In genomic region chr5:51823657-51824056, GRCm38 (mm10) we compare ENCODE assay signal across 16 mouse cellular contexts.
"Had no signal": no experiment of that assay in that cellular context is flagged by ENCODE, and none has a peak within 500 bp of the region (broad histone marks: within the 10 kb centered on the region; RNA-seq: fewer than 3 reads in every experiment).

No protein-coding gene starts in this region.

- H3K36me3 ChIP-seq: liver, embryonic 13.5 days; midbrain, embryonic 12.5 days; neural tube, embryonic 12.5 days; neural tube, embryonic 15.5 days had no signal

- H3K4me2 ChIP-seq: liver, embryonic 13.5 days; midbrain, embryonic 12.5 days; neural tube, embryonic 12.5 days; neural tube, embryonic 15.5 days had no signal

- H3K27ac ChIP-seq: kidney, postnatal 0 days; layer of hippocampus, adult 2 months; midbrain, embryonic 12.5 days; neural tube, embryonic 12.5 days; neural tube, embryonic 15.5 days; stomach, postnatal 0 days had no signal

- H3K4me3 ChIP-seq: layer of hippocampus, adult 2 months; liver, embryonic 13.5 days; midbrain, embryonic 12.5 days; neural tube, embryonic 12.5 days; neural tube, embryonic 15.5 days had no signal

- H3K27me3 ChIP-seq: liver, embryonic 13.5 days; midbrain, embryonic 12.5 days; neural tube, embryonic 12.5 days; neural tube, embryonic 15.5 days had no signal

- DNase-seq: kidney, postnatal 25 days; layer of hippocampus, adult 9-11 months; liver, embryonic 13.5 days; lung, adult 2 months; lung, postnatal 14 days; lung, postnatal 4 days; right cerebral cortex, adult 18-20 months; right cerebral cortex, postnatal 14 days; right cerebral cortex, postnatal 4 days; thymus, postnatal 25 days had no signal

- H3K4me1 ChIP-seq: midbrain, embryonic 12.5 days; neural tube, embryonic 12.5 days; neural tube, embryonic 15.5 days had no signal

- H3K9ac ChIP-seq: liver, embryonic 13.5 days; midbrain, embryonic 12.5 days; neural tube, embryonic 12.5 days; neural tube, embryonic 15.5 days had no signal

- H3K9me3 ChIP-seq: liver, embryonic 13.5 days; midbrain, embryonic 12.5 days; neural tube, embryonic 12.5 days; neural tube, embryonic 15.5 days had no signal
